Mouse (Mus musculus) hindbrain, embryonic 14.5 days (tissue): Measurements from ENCODE around the gene Npepps. TPM values are rescaled to one million over a fixed set of nuclear protein-coding genes. Genes with fewer than 3 reads are reported as not detected.
A peak's percentile ranks its signal among the peaks of the same experiment; 100 is the strongest.
"Not testable (repeated sequence)": the region's sequence is repeated elsewhere in the genome, so short reads cannot be mapped to it uniquely, and the experiment has no call there.

Experiments used
- ATAC-seq: fragments of 200-750 bp; cut with Nextera tagmentation; 2 replicates; pipeline ENCODE4 v1.8.0; 2017; ENCODE audit warnings: moderate number of reproducible peaks, mild to moderate bottlenecking, moderate TSS enrichment, moderate library complexity; ENCODE audit not compliant: low FRiP score
- DNase-seq: peaks from one replicate; pipeline ENCODE4 v3.0.0-alpha.2; 2015; ENCODE audit warnings: low spot score
- H3K27ac ChIP-seq: fragments of 300-500 bp; sonication (generic); 2 replicates; pipeline ENCODE4 v1.5.1; 2014; ENCODE audit warnings: mild to moderate bottlenecking, moderate library complexity
- H3K27me3 ChIP-seq: fragments of 300-500 bp; sonication (generic); 2 replicates; pipeline ENCODE4 v1.6.1; 2014; ENCODE audit warnings: mild to moderate bottlenecking, low read length, mixed read lengths; ENCODE audit not compliant: control insufficient read depth, insufficient read depth
- H3K36me3 ChIP-seq: fragments of 300-500 bp; sonication (generic); replicated peaks from 2 replicates; pipeline ENCODE4 v1.6.1; 2014; ENCODE audit not compliant: control insufficient read depth, insufficient read depth
- H3K4me1 ChIP-seq: fragments of 300-500 bp; sonication (generic); replicated peaks from 2 replicates; pipeline ENCODE4 v1.6.1; 2014; ENCODE audit warnings: antibody characterized with exemption, low read length, mixed read lengths; ENCODE audit not compliant: control insufficient read depth, insufficient read depth
- H3K4me2 ChIP-seq: fragments of 300-500 bp; sonication (generic); replicated peaks from 2 replicates; pipeline ENCODE4 v1.6.1; 2014; ENCODE audit warnings: mild to moderate bottlenecking, moderate library complexity
- H3K4me3 ChIP-seq: fragments of 300-500 bp; sonication (generic); replicated peaks from 2 replicates; pipeline ENCODE4 v1.5.1; 2014; ENCODE audit warnings: mild to moderate bottlenecking, low read length
- H3K9ac ChIP-seq: fragments of 300-500 bp; sonication (generic); 2 replicates; pipeline ENCODE4 v1.6.1; 2014
- H3K9me3 ChIP-seq: fragments of 300-500 bp; sonication (generic); 2 replicates; pipeline ENCODE4 v1.6.1; 2016; ENCODE audit warnings: low read length; ENCODE audit not compliant: control insufficient read depth
- WGBS: fragments of 180-500 bp; shearing (Covaris S2); extraction: QIAGEN DNeasy Blood & Tissue Kit; methylation state at CpG from one replicate; pipeline ENCODE4 v1.1.7; 2014; 5-methylcytosine and 5-hydroxymethylcytosine counted together
- polyA plus RNA-seq: library from polyadenylated mRNA; unstranded; fragments of >200 nt; fragmentation: Nextera tagmentation; extraction: Ambion mirVana; gene quantifications from 2 replicates; pipeline ENCODE4 v1.2.1, GENCODE M21; 2014

Gene Npepps
- polyA plus RNA-seq, 1 experiment from 2014 or later = 132 TPM

DNA sequence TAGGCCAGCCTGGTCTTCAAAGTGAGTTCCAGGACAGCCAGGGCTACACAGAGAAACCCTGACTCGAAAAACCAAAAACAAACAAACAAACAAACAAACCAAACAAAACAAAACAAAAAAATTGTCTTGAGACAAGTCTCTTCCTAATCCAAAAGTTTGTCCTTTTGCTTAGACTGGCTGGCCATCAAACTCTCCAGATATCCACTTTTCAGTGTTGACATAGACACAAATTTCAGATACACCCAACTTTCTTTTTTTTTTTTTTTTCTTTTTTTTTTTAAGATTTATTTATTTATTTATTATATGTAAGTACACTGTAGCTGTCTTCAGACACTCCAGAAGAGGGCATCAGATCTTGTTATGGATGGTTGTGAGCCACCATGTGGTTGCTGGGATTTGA lies 32.4 kb upstream of the Npepps start:
- H3K4me3 ChIP-seq, ATAC-seq, H3K9me3 ChIP-seq, DNase-seq, H3K27me3 ChIP-seq, H3K36me3 ChIP-seq, H3K4me2 ChIP-seq, H3K27ac ChIP-seq, H3K9ac ChIP-seq: not testable (repeated sequence)
- WGBS = 96% methylated on average over 1 of the region's 1 CpGs
- H3K4me1 ChIP-seq = peaks cover 23% of the 10 kb centered on the region

DNA sequence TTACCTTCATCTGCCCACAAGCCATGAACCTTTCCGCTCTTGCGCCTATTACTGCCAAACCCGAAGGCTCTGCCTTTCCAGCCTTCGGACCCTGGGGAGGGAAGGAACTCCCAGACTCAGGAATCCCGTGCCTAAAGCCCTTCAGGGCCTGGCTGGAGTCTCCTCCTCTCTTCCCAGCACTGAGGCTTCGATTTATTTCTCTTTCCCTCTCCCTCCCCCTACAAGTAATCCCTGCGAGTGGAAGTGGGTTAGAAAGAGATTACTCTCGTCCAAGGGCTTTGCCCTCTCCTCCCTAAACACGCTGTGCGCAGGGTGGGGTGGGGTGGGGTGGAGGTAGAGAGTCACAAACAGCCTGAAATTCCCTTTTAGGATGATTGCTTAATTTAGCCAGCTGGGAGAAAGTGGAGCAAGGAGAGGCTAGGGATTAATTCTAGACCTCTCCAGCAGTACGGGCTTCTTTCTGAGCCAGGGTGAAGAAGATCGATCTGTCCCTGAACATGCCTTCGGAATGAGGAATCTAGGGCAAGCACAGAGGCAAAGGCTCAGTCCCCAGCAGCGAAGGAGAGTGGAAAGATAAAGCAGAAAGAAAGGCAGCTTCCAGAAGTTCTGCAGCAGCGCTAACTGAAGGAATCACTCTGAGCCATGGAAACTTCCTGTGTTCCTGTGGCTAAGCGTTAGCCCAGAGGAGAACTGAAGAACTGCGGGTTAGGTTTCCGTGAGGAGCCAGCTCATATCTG lies 30.6 kb upstream of the Npepps start:
- Histone ChIP-seq H3K27ac (0 out of 2 replicates have a peak overlapping the region, but pooled peaks have one; percentile 7), H3K36me3 (no peaks in the 10 kb centered on the region), H3K9me3 (no peaks in the 10 kb centered on the region), H3K4me3 (0 out of 2 replicates have a peak overlapping the region, but pooled peaks have one; percentile 7), H3K27me3 (no peaks in the 10 kb centered on the region), H3K4me2 (peak overlapping the region; percentile 75), H3K4me1 (peaks cover 19% of the 10 kb centered on the region), H3K9ac (peak overlapping the region; percentile 24; the same call in 1 of the 2 replicates)
- DNase-seq (no peak), ATAC-seq (no peak)
- WGBS = 3% methylated on average over 18 of the region's 18 CpGs

DNA sequence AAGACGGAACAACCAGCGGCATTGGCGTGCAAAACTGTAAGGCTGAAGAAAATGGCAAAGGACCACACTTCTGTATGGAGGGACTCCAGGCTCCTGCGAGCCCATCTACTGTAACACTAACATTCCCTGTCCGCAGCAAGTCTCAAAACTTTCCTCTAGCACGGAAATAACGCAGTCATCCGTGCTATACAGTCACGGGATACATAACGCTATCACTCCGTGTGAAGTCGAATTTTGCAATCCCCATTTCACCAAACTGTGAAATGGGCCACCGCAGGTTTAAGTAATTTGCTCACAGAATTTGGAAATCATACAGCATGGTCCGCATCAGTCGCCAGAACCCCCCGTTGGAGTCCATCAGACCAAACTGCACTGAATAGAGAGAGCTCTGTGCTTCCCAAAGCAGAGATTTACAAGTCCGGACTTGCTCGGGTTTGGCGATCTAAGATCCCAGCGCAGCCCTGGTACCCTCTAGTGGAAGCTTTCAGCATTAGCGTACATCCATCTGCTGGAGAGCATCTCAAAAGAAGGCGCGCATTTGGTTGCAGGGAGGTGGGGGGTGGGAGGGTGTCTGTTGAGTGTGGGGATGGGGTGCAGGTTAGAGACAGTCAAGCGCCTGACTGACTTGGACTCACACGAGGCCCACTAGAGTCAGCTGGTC lies 29.6 kb upstream of the Npepps start:
- Histone ChIP-seq H3K36me3 (no peaks in the 10 kb centered on the region), H3K9ac (peak overlapping the region; percentile 57), H3K4me1 (peaks cover 19% of the 10 kb centered on the region), H3K9me3 (no peaks in the 10 kb centered on the region), H3K27me3 (no peaks in the 10 kb centered on the region), H3K27ac (no peak overlapping the region), H3K4me2 (peak overlapping the region; percentile 75), H3K4me3 (peak overlapping the region; percentile 35)
- DNase-seq (peak; percentile 87), ATAC-seq (0 out of 2 replicates have a peak, but pooled peaks have one; percentile 72)
- WGBS = under 1% methylated on average over 25 of the region's 25 CpGs

DNA sequence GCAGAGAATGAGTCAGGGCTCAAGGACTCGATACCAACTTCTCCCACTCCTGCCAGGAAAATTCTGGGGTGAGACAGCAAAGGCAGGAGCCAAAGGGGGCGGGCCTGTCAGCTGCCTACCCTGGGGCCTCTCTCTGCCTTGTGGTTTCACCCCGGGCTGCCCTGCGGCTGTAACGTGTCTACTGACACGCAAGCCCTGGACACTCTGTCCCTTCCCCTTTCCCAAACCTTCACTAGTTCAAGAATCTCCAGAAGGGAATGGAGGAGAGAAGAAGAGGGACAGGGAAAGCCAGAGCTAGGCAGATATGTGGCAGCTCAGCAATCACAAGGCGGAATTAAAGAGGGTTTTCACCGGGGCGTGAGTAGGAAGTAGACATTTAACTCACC lies 29.0 kb upstream of the Npepps start:
- Histone ChIP-seq H3K4me3 (peak overlapping the region; percentile 35), H3K27me3 (no peaks in the 10 kb centered on the region), H3K36me3 (no peaks in the 10 kb centered on the region), H3K4me2 (peak overlapping the region; percentile 75), H3K9ac (peak overlapping the region; percentile 57), H3K9me3 (no peaks in the 10 kb centered on the region), H3K27ac (no peak overlapping the region), H3K4me1 (peaks cover 19% of the 10 kb centered on the region)
- no peak for ATAC-seq
- 5% methylated on average over 9 of the region's 9 CpGs for WGBS
- DNase-seq = no peak

DNA sequence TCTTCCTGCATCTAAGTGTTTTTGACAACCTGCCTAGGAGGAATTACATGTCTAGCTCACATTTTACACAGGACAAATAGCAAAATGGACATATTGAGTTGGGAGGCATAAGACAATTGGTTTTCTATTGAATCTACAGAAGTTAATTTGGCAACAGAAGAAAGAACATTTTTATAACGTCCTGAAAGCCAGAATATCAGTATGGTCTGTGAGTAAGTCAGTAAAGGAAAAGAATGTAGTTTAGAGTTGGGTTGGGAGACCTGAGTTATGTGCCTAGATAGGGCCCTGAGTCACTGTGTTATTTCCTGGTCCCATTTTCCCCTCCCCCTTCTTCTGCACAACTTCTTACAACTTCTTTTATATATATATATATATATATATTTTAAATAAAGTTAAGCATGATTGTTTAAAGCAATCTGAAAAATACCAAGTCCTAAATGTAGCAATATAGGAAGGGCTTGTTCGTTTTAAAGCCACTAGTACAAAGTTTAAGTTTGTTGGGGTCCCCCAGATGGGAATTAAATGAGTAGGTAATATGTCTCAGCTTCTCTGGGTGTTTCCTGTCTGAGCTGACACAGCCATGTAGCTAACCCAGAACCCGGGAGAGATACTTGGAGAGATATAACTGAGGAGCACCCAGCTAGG lies 28.5 kb upstream of the Npepps start:
- DNase-seq (no peak), ATAC-seq (no peak)
- peaks cover 19% of the 10 kb centered on the region for H3K4me1 ChIP-seq
- H3K36me3 ChIP-seq = no peaks in the 10 kb centered on the region
- WGBS = 53% methylated on average over 3 of the region's 3 CpGs
- H3K4me3 ChIP-seq = 0 out of 2 replicates have a peak overlapping the region, but pooled peaks have one; percentile 35
- H3K9ac ChIP-seq = no peak overlapping the region; the same call in 1 of the 2 replicates
- no peaks in the 10 kb centered on the region for H3K9me3 ChIP-seq
- H3K27ac ChIP-seq = no peak overlapping the region
- peak overlapping the region; percentile 75 for H3K4me2 ChIP-seq
- no peaks in the 10 kb centered on the region for H3K27me3 ChIP-seq

DNA sequence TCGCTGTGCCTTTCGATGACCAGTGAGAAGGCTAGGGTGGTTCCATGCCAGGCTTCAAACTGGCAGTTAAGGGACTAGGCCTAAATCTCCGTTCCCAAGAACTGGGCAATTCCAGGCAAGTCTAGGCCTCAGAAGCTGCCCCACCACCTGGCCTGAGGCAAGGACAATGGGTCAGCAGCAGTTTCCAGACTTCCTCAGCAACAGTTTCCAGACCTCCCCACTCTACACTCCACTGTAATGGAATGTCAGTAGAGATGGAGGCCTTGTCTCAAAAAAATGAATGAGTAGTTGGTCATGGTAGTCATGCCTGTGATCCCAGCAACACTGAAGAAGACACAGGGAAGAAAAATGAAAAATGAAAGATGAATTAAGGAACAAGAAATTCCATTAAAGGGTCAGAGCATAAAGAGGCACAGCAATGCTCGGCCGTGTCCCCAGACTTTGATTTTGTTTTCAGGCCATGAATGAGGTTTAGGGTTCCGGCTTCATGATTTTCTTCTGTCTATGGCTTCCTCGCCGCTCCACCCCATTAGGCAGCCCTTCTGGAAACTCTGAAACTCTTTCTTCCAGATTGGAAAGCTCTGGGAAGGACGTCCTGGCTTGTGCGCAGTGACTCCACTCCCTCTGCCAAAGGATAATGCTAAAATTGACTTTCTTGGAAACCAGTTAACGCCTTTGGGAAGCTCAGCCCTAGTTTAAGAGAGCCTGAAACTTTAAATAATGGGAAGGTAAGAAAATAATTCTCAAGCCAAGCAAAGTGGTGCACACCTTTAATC lies 27.0 kb upstream of the Npepps start:
- H3K27ac ChIP-seq = no peak overlapping the region
- H3K4me2 ChIP-seq = no peak overlapping the region
- no peaks in the 10 kb centered on the region for H3K27me3 ChIP-seq
- 93% methylated on average over 11 of the region's 11 CpGs for WGBS
- no peaks in the 10 kb centered on the region for H3K36me3 ChIP-seq
- no peak overlapping the region for H3K9ac ChIP-seq
- peaks cover 19% of the 10 kb centered on the region for H3K4me1 ChIP-seq
- DNase-seq = no peak
- ATAC-seq = no peak
- H3K4me3 ChIP-seq = no peak overlapping the region
- H3K9me3 ChIP-seq = no peaks in the 10 kb centered on the region

DNA sequence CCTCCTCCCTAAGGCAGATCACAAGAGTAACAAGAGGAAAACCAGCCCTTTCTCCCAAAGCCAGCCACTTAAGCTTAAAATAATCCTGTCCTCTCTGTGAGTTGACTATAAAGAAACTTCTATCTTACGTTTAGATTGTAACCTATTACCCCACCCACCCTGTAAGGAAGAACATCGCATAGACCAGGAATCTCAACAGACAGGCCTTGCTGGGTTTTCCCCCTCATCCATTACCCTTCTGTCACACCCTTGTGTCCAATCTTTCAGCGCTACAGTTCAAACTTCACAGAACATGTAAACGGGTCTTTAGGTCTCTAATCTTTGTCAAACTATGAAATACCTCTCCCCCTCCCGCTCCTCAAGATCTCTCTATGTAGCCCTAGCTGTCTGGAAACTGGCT lies 24.2 kb upstream of the Npepps start:
- DNase-seq (no peak), ATAC-seq (no peak)
- no peaks in the 10 kb centered on the region for H3K27me3 ChIP-seq
- H3K36me3 ChIP-seq = no peaks in the 10 kb centered on the region
- no peaks in the 10 kb centered on the region for H3K9me3 ChIP-seq
- H3K4me1 ChIP-seq = peaks cover 5% of the 10 kb centered on the region
- no peak overlapping the region for H3K27ac ChIP-seq
- H3K4me2 ChIP-seq = no peak overlapping the region
- 90% methylated on average over 5 of the region's 5 CpGs for WGBS
- H3K9ac ChIP-seq = no peak overlapping the region
- no peak overlapping the region for H3K4me3 ChIP-seq

DNA sequence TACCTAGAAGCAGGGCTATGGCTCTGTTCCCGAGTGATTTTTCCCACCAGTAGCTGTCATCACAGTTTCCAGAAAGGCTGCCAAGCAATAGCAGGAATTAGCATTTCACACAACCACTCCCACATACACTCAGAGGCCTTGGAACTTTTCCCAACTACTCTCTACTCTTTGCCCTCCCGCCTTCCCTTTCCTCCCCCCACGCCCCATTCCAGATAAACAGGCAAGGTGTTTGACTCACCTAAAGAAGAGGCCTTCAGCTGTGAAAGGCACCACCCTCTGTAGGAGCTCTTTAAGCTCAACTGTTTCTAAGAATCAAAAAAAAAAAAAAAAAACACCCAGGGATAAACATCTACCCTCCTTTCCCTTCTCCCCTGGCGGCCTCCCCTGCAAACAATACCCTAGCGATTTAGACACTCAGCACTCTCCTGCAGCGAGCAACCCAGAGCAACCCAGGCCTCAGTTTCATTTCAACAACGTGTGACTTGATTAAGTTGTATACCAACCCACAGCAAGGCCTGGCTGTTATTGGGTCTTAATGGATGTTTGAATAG lies 21.9 kb upstream of the Npepps start:
- Histone ChIP-seq H3K4me1 (no peaks in the 10 kb centered on the region), H3K27me3 (no peaks in the 10 kb centered on the region), H3K9me3 (no peaks in the 10 kb centered on the region), H3K4me2 (no peak overlapping the region), H3K4me3 (no peak overlapping the region), H3K9ac (no peak overlapping the region), H3K36me3 (no peaks in the 10 kb centered on the region), H3K27ac (no peak overlapping the region)
- DNase-seq (peak; percentile 56), ATAC-seq (no peak)
- whole genome bisulfite sequencing = 33% methylated on average over 7 of the region's 7 CpGs
